Mouse (Mus musculus): ENCODE measurements around the gene Slc25a36. TPM values are rescaled to one million over a fixed set of nuclear protein-coding genes. Genes with fewer than 3 reads are reported as not detected.

The Slc25a36 gene
- polyA plus RNA-seq, 1 experiment from 2014 or later: 60.4 TPM

Other genes with a start within 250 kb of the Slc25a36 start
- 21.5 and 23.8 TPM in 2 replicates for gene Pxylp1, start 218.5 kb downstream of the Slc25a36 start, polyA plus RNA-seq (2016; fragmentation: Nextera tagmentation; extraction: Ambion mirVana)
- 102 and 109 TPM in 2 replicates for gene Spsb4, start 92.3 kb downstream of the Slc25a36 start, polyA plus RNA-seq (2016; fragmentation: Nextera tagmentation; extraction: Ambion mirVana)

Measured in forebrain, embryonic 10.5 days (tissue).